Mouse (Mus musculus) megakaryocyte, embryonic 14.5 days (primary cell): ENCODE data around the gene Dock9.

ENCODE experiments used
- FLI1 ChIP-seq: IDR thresholded peaks from 2 replicates; pipeline ENCODE4 v1.6.1; 2012; ENCODE audit warnings: low read length, inconsistent platforms, mixed read lengths
- GATA1 ChIP-seq: IDR thresholded peaks from 3 replicates; pipeline ENCODE4 v1.6.1; 2012; ENCODE audit warnings: mixed read lengths, low read length, inconsistent platforms, borderline replicate concordance

- no peak for TF ChIP-seq GATA1
- no peak for TF ChIP-seq FLI1
These were observed 127.6 kb downstream of the Dock9 start for GRCm38 (mm10) chr14:121670016-121670415.
